19 mouse cellular contexts compared by ENCODE assay signal in the genomic region with DNA sequence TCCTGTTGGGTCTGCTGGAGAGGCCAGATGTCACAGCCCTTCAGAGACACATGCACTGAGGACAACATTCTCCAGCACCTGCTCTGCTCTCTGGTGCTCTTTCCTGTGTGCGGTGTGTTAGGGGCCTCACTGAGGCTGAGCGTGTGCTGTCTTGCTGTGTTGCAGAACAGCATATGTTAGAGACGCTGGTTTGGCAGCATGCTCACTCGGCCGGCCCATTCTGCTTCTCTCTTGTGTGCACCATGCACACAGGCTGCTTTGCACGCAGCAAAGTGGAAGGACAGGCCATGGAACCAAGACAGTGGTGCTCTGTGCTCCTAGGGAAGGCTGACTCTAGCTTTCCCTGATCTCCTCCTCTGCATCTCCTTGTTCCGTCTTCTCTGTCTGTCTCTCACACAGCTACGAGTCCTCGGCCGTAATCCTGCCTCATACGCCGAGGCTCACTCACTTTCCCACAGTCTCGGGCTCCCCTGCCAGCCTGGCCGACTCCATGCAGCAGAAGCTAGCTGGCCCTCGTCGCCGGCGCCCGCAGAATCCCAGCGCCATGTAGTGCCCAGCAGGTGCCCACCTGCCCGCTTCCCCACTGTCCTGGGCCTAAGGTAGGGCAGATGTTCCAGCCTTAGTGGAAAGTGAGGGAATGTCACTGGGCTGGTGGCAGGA. TPM values are rescaled to one million over a fixed set of nuclear protein-coding genes. Genes with fewer than 3 reads are reported as not detected.
DNase-seq lines count a peak whose midpoint lies in the region; ATAC-seq lines count a peak whose summit lies in the region.
"Had no signal": no experiment of that assay in that cellular context is flagged by ENCODE, and none has a peak within 500 bp of the region (broad histone marks: within the 10 kb centered on the region; RNA-seq: fewer than 3 reads in every experiment).

No protein-coding gene starts in this region.

- 0 out of 2 replicates have a peak overlapping the region, but pooled peaks have one; percentile 6 for H3K27ac ChIP-seq in kidney, embryonic 15.5 days
- H3K27ac ChIP-seq in kidney, embryonic 16.5 days (ENCODE audit: low read length): no peak overlapping the region
- peak overlapping the region; percentile 94; the same call in 1 of the 2 replicates for H3K27ac ChIP-seq in embryonic facial prominence, embryonic 15.5 days (replicated peaks)
- no peak overlapping the region for H3K27ac ChIP-seq in forebrain, embryonic 14.5 days (ENCODE audit: low read depth, low read length)
- H3K27ac ChIP-seq: intestine, embryonic 15.5 days; macrophage; midbrain, embryonic 15.5 days had no signal

- ATAC-seq in kidney, embryonic 15.5 days (replicated peaks; ENCODE audit: low FRiP score): no peak
- ATAC-seq in kidney, embryonic 16.5 days (ENCODE audit: low FRiP score, low TSS enrichment): no peak
- ATAC-seq in embryonic facial prominence, embryonic 15.5 days (ENCODE audit: insufficient number of reproducible peaks, low FRiP score, low TSS enrichment, low read depth): no peak
- no peak for ATAC-seq in forebrain, embryonic 14.5 days
- ATAC-seq: intestine, embryonic 15.5 days; midbrain, embryonic 15.5 days had no signal

- H3K9me3 ChIP-seq in kidney, embryonic 15.5 days (replicated peaks): no peaks in the 10 kb centered on the region
- H3K9me3 ChIP-seq in kidney, embryonic 16.5 days (ENCODE audit: low read length): no peaks in the 10 kb centered on the region
- H3K9me3 ChIP-seq in embryonic facial prominence, embryonic 15.5 days (replicated peaks): no peaks in the 10 kb centered on the region
- H3K9me3 ChIP-seq in forebrain, embryonic 14.5 days (replicated peaks; ENCODE audit: control insufficient read depth, low read length): no peaks in the 10 kb centered on the region
- H3K9me3 ChIP-seq: heart, embryonic 10.5 days; intestine, embryonic 15.5 days; midbrain, embryonic 15.5 days had no signal

- WGBS in kidney, embryonic 15.5 days: 91% methylated on average over 21 of the region's 21 CpGs
- 90% methylated on average over 21 of the region's 21 CpGs for WGBS in kidney, embryonic 16.5 days
- 86% methylated on average over 21 of the region's 21 CpGs for WGBS in embryonic facial prominence, embryonic 15.5 days
- 93% methylated on average over 21 of the region's 21 CpGs for WGBS in forebrain, embryonic 14.5 days

- H3K4me2 ChIP-seq in kidney, embryonic 15.5 days: no peak overlapping the region
- H3K4me2 ChIP-seq in kidney, embryonic 16.5 days (replicated peaks; ENCODE audit: low read depth, low read length): no peak overlapping the region
- no peak overlapping the region for H3K4me2 ChIP-seq in embryonic facial prominence, embryonic 15.5 days (replicated peaks)
- H3K4me2 ChIP-seq in forebrain, embryonic 14.5 days (ENCODE audit: low read length): no peak overlapping the region
- H3K4me2 ChIP-seq: intestine, embryonic 15.5 days; midbrain, embryonic 15.5 days had no signal

- DNase-seq in cerebellum, adult 9-11 months: peak; percentile 72
- DNase-seq in spleen, postnatal 4 days (ENCODE audit: low spot score in 2 of 2): no peak
- DNase-seq in forebrain, embryonic 14.5 days (ENCODE audit: low spot score): no peak
- DNase-seq in lung, adult 18-20 months: no peak
- DNase-seq in spleen, postnatal 36 days (ENCODE audit: low spot score in 2 of 2): no peak
- DNase-seq: B cell, adult 2 months; gastrocnemius, postnatal 25 days; heart, postnatal 14 days; kidney, postnatal 14 days; lung, adult 2 months; thymus, postnatal 4 days had no signal

- no peak overlapping the region for H3K9ac ChIP-seq in kidney, embryonic 15.5 days
- H3K9ac ChIP-seq in kidney, embryonic 16.5 days (replicated peaks; ENCODE audit: low read length): no peak overlapping the region
- H3K9ac ChIP-seq in embryonic facial prominence, embryonic 15.5 days: no peak overlapping the region
- no peak overlapping the region for H3K9ac ChIP-seq in forebrain, embryonic 14.5 days (ENCODE audit: low read length)
- H3K9ac ChIP-seq: intestine, embryonic 15.5 days; midbrain, embryonic 15.5 days had no signal

- no peaks in the 10 kb centered on the region for H3K27me3 ChIP-seq in kidney, embryonic 15.5 days
- H3K27me3 ChIP-seq in kidney, embryonic 16.5 days (ENCODE audit: insufficient read depth, low read length): no peaks in the 10 kb centered on the region
- H3K27me3 ChIP-seq in embryonic facial prominence, embryonic 15.5 days: no peaks in the 10 kb centered on the region
- no peaks in the 10 kb centered on the region for H3K27me3 ChIP-seq in forebrain, embryonic 14.5 days (replicated peaks; ENCODE audit: control insufficient read depth, insufficient read depth, low read length)
- H3K27me3 ChIP-seq: intestine, embryonic 15.5 days; midbrain, embryonic 15.5 days had no signal

- H3K36me3 ChIP-seq in kidney, embryonic 15.5 days: peaks cover 82% of the 10 kb centered on the region
- H3K36me3 ChIP-seq in kidney, embryonic 16.5 days (ENCODE audit: insufficient read depth, low read length): peaks cover 67% of the 10 kb centered on the region
- H3K36me3 ChIP-seq in embryonic facial prominence, embryonic 15.5 days: peaks cover 67% of the 10 kb centered on the region
- peaks cover 88% of the 10 kb centered on the region for H3K36me3 ChIP-seq in forebrain, embryonic 14.5 days (ENCODE audit: control insufficient read depth, insufficient read depth, low read length)

- peaks cover 37% of the 10 kb centered on the region for H3K4me1 ChIP-seq in kidney, embryonic 15.5 days
- peaks cover 28% of the 10 kb centered on the region for H3K4me1 ChIP-seq in kidney, embryonic 16.5 days (ENCODE audit: insufficient read depth, low read length)
- H3K4me1 ChIP-seq in embryonic facial prominence, embryonic 15.5 days: peaks cover 53% of the 10 kb centered on the region
- peaks cover 14% of the 10 kb centered on the region for H3K4me1 ChIP-seq in forebrain, embryonic 14.5 days (ENCODE audit: control insufficient read depth, insufficient read depth, low read length)

- H3K4me3 ChIP-seq in kidney, embryonic 15.5 days (replicated peaks): no peak overlapping the region
- no peak overlapping the region for H3K4me3 ChIP-seq in kidney, embryonic 16.5 days (ENCODE audit: low read length)
- no peak overlapping the region for H3K4me3 ChIP-seq in embryonic facial prominence, embryonic 15.5 days (replicated peaks)
- H3K4me3 ChIP-seq in forebrain, embryonic 14.5 days (ENCODE audit: low read depth, low read length): no peak overlapping the region
- H3K4me3 ChIP-seq: erythroblast, embryonic 14.5 days; heart, embryonic 10.5 days; intestine, embryonic 15.5 days; midbrain, embryonic 15.5 days had no signal

RNA-seq across cellular contexts. Expression of gene Mcts2, which starts 16.9 kb away (rescaled TPM):
- 29.5 and 31.0 TPM in 2 replicates for polyA plus RNA-seq in kidney, embryonic 15.5 days (2015; fragmentation: Nextera tagmentation; extraction: Ambion mirVana)
- 27.6 and 28.0 TPM in 2 replicates for polyA plus RNA-seq in kidney, embryonic 16.5 days (2015; fragmentation: Nextera tagmentation; extraction: Ambion mirVana)
- polyA plus RNA-seq in embryonic facial prominence, embryonic 15.5 days (2015; fragmentation: Nextera tagmentation; extraction: Ambion mirVana): 24.7 and 27.3 TPM in 2 replicates
- polyA plus RNA-seq in forebrain, embryonic 14.5 days (2014; fragmentation: Nextera tagmentation; extraction: Ambion mirVana): 35.8 and 42.6 TPM in 2 replicates

RNA-seq across cellular contexts. Expression of gene Id1, which starts 32.3 kb away (rescaled TPM):
- 133 and 143 TPM in 2 replicates for polyA plus RNA-seq in kidney, embryonic 15.5 days (2015; fragmentation: Nextera tagmentation; extraction: Ambion mirVana)
- 139 and 151 TPM in 2 replicates for polyA plus RNA-seq in kidney, embryonic 16.5 days (2015; fragmentation: Nextera tagmentation; extraction: Ambion mirVana)
- 142 and 160 TPM in 2 replicates for polyA plus RNA-seq in embryonic facial prominence, embryonic 15.5 days (2015; fragmentation: Nextera tagmentation; extraction: Ambion mirVana)
- 29.2 and 32.8 TPM in 2 replicates for polyA plus RNA-seq in forebrain, embryonic 14.5 days (2014; fragmentation: Nextera tagmentation; extraction: Ambion mirVana)

RNA-seq across cellular contexts. Expression of gene H13, which starts 34.5 kb away (rescaled TPM):
- 141 and 147 TPM in 2 replicates for polyA plus RNA-seq in kidney, embryonic 15.5 days (2015; fragmentation: Nextera tagmentation; extraction: Ambion mirVana)
- 158 and 159 TPM in 2 replicates for polyA plus RNA-seq in kidney, embryonic 16.5 days (2015; fragmentation: Nextera tagmentation; extraction: Ambion mirVana)
- polyA plus RNA-seq in embryonic facial prominence, embryonic 15.5 days (2015; fragmentation: Nextera tagmentation; extraction: Ambion mirVana): 130 and 137 TPM in 2 replicates
- polyA plus RNA-seq in forebrain, embryonic 14.5 days (2014; fragmentation: Nextera tagmentation; extraction: Ambion mirVana): 136 and 161 TPM in 2 replicates

RNA-seq across cellular contexts. Expression of gene Cox4i2, which starts 50.2 kb away (rescaled TPM):
- 16.4 and 20.9 TPM in 2 replicates for polyA plus RNA-seq in kidney, embryonic 15.5 days (2015; fragmentation: Nextera tagmentation; extraction: Ambion mirVana)
- 19.6 and 22.1 TPM in 2 replicates for polyA plus RNA-seq in kidney, embryonic 16.5 days (2015; fragmentation: Nextera tagmentation; extraction: Ambion mirVana)
- 37.7 and 37.9 TPM in 2 replicates for polyA plus RNA-seq in embryonic facial prominence, embryonic 15.5 days (2015; fragmentation: Nextera tagmentation; extraction: Ambion mirVana)
- 4.5 and 5.9 TPM in 2 replicates for polyA plus RNA-seq in forebrain, embryonic 14.5 days (2014; fragmentation: Nextera tagmentation; extraction: Ambion mirVana)
- polyA plus RNA-seq: erythroblast, embryonic 14.5 days; macrophage had no signal

Comparison
In these comparisons a context has a peak if more than half of its experiments do, and no peak if none do; other contexts are left out.
1. H3K27ac ChIP-seq: peak in kidney, embryonic 15.5 days (single experiment) and embryonic facial prominence, embryonic 15.5 days (single experiment); none in kidney, embryonic 16.5 days (single experiment) and forebrain, embryonic 14.5 days (single experiment).